Mouse (Mus musculus) liver, embryonic 15.5 days (tissue): ENCODE measurements at regions not wholly inside any gene's neighbourhood (a gene's known extent, or its start where the extent isn't known, plus 50 kb on each side); places are given as distances from the start of the nearest gene placed in this dataset.

ENCODE experiments used
- ATAC-seq: fragments of 200-750 bp; cut with Nextera tagmentation; 2 replicates; pipeline ENCODE4 v1.8.0; 2017; ENCODE audit warnings: moderate number of reproducible peaks, mild to moderate bottlenecking, moderate library complexity; ENCODE audit not compliant: insufficient read depth
- H3K27ac ChIP-seq: fragments of 300-500 bp; sonication (generic); replicated peaks from 2 replicates; pipeline ENCODE4 v1.5.1; 2015; ENCODE audit warnings: mild to moderate bottlenecking, inconsistent platforms
- H3K27me3 ChIP-seq: fragments of 300-500 bp; sonication (generic); 2 replicates; pipeline ENCODE4 v1.6.1; 2015; ENCODE audit warnings: mild to moderate bottlenecking, inconsistent platforms
- H3K36me3 ChIP-seq: fragments of 300-500 bp; sonication (generic); replicated peaks from 2 replicates; pipeline ENCODE4 v1.6.1; 2015; ENCODE audit warnings: moderate library complexity, mild to moderate bottlenecking, inconsistent platforms
- H3K4me1 ChIP-seq: fragments of 300-500 bp; sonication (generic); replicated peaks from 2 replicates; pipeline ENCODE4 v1.6.1; 2015; ENCODE audit warnings: inconsistent platforms
- H3K4me2 ChIP-seq: fragments of 300-500 bp; sonication (generic); 2 replicates; pipeline ENCODE4 v1.6.1; 2015; ENCODE audit warnings: moderate library complexity, mild to moderate bottlenecking, inconsistent platforms
- H3K4me3 ChIP-seq: fragments of 300-500 bp; sonication (generic); replicated peaks from 2 replicates; pipeline ENCODE4 v1.5.1; 2015; ENCODE audit warnings: mild to moderate bottlenecking, inconsistent platforms
- H3K9ac ChIP-seq: fragments of 300-500 bp; sonication (generic); 2 replicates; pipeline ENCODE4 v1.6.1; 2015; ENCODE audit warnings: moderate library complexity, mild to moderate bottlenecking, inconsistent platforms
- H3K9me3 ChIP-seq: fragments of 300-500 bp; sonication (generic); replicated peaks from 2 replicates; pipeline ENCODE4 v1.6.1; 2016; ENCODE audit warnings: inconsistent platforms
- WGBS: fragments of 180-500 bp; shearing (Covaris S2); methylation state at CpG from one replicate; pipeline ENCODE4 v1.1.7; 2015; ENCODE audit warnings: mixed read lengths; ENCODE audit not compliant: insufficient replicate concordance; 5-methylcytosine and 5-hydroxymethylcytosine counted together

GRCm38 (mm10) chr16:21362663-21363367 lies 60.1 kb upstream of the Vps8 start:
- Histone ChIP-seq H3K9ac (no peak overlapping the region), H3K4me2 (no peak overlapping the region), H3K27ac (no peak overlapping the region), H3K27me3 (0 out of 2 replicates have a peak, but pooled peaks cover under 1% of the 10 kb centered on the region), H3K4me1 (peaks cover 54% of the 10 kb centered on the region), H3K4me3 (no peak overlapping the region), H3K9me3 (no peaks in the 10 kb centered on the region), H3K36me3 (no peaks in the 10 kb centered on the region)
- 62% methylated on average over 12 of the region's 12 CpGs for WGBS
- no peak for ATAC-seq

GRCm38 (mm10) chr16:21364885-21365284 lies 58.0 kb upstream of the Vps8 start:
- H3K4me2 ChIP-seq: no peak overlapping the region
- H3K27me3 ChIP-seq: peaks cover 8% of the 10 kb centered on the region; the same call in 1 of the 2 replicates
- H3K9ac ChIP-seq: no peak overlapping the region
- H3K36me3 ChIP-seq: no peaks in the 10 kb centered on the region
- H3K4me1 ChIP-seq: peaks cover 37% of the 10 kb centered on the region
- no peak overlapping the region for H3K27ac ChIP-seq
- H3K9me3 ChIP-seq: no peaks in the 10 kb centered on the region
- WGBS: 29% methylated on average over 8 of the region's 8 CpGs
- no peak for ATAC-seq
- no peak overlapping the region for H3K4me3 ChIP-seq

- H3K9ac ChIP-seq: no peak overlapping the region
- H3K27me3 ChIP-seq: peaks cover 9% of the 10 kb centered on the region
- H3K36me3 ChIP-seq: no peaks in the 10 kb centered on the region
- H3K4me2 ChIP-seq: no peak overlapping the region
- WGBS: 40% methylated on average over 8 of the region's 8 CpGs
- ATAC-seq: no peak
- H3K4me3 ChIP-seq: no peak overlapping the region
- H3K27ac ChIP-seq: no peak overlapping the region
- H3K4me1 ChIP-seq: peaks cover 15% of the 10 kb centered on the region
- no peaks in the 10 kb centered on the region for H3K9me3 ChIP-seq
Measured at GRCm38 (mm10) chr16:21367449-21367848, 55.5 kb upstream of the Vps8 start.

GRCm38 (mm10) chr16:21368821-21369220 lies 54.1 kb upstream of the Vps8 start:
- WGBS: 79% methylated on average over 1 of the region's 1 CpGs
- Histone ChIP-seq H3K4me3 (no peak overlapping the region), H3K9me3 (no peaks in the 10 kb centered on the region), H3K27me3 (peaks cover 21% of the 10 kb centered on the region), H3K36me3 (no peaks in the 10 kb centered on the region), H3K27ac (no peak overlapping the region), H3K4me2 (no peak overlapping the region), H3K9ac (no peak overlapping the region), H3K4me1 (peaks cover 10% of the 10 kb centered on the region)
- ATAC-seq: no peak

GRCm38 (mm10) chr16:21369569-21370512 lies 53.1 kb upstream of the Vps8 start:
- no peak for ATAC-seq
- peaks cover 27% of the 10 kb centered on the region for H3K27me3 ChIP-seq
- no peaks in the 10 kb centered on the region for H3K36me3 ChIP-seq
- H3K27ac ChIP-seq: no peak overlapping the region
- H3K9me3 ChIP-seq: no peaks in the 10 kb centered on the region
- H3K9ac ChIP-seq: no peak overlapping the region
- H3K4me1 ChIP-seq: peaks cover 6% of the 10 kb centered on the region; the same call in 1 of the 2 replicates
- H3K4me2 ChIP-seq: no peak overlapping the region
- WGBS: 52% methylated on average over 12 of the region's 12 CpGs
- no peak overlapping the region for H3K4me3 ChIP-seq
